Mouse (Mus musculus) cerebellum, adult 2 months (tissue): ENCODE measurements around the gene Dmkn.
"Not testable (repeated sequence)": the region's sequence is repeated elsewhere in the genome, so short reads cannot be mapped to it uniquely, and the experiment has no call there.

Experiments
- CTCF ChIP-seq: fragments of 200-500 bp; IDR thresholded peaks from 2 replicates; pipeline ENCODE4 v1.5.1; 2011; ENCODE audit warnings: low read depth, mild to moderate bottlenecking, control low read depth, low read length, moderate library complexity, borderline replicate concordance; ENCODE audit not compliant: insufficient read depth
- POLR2A ChIP-seq: fragments of 200-500 bp; IDR thresholded peaks from 2 replicates; pipeline ENCODE4 v1.6.1; 2011; ENCODE audit warnings: low read length, control low read depth, borderline replicate concordance; ENCODE audit not compliant: insufficient read depth

DNA sequence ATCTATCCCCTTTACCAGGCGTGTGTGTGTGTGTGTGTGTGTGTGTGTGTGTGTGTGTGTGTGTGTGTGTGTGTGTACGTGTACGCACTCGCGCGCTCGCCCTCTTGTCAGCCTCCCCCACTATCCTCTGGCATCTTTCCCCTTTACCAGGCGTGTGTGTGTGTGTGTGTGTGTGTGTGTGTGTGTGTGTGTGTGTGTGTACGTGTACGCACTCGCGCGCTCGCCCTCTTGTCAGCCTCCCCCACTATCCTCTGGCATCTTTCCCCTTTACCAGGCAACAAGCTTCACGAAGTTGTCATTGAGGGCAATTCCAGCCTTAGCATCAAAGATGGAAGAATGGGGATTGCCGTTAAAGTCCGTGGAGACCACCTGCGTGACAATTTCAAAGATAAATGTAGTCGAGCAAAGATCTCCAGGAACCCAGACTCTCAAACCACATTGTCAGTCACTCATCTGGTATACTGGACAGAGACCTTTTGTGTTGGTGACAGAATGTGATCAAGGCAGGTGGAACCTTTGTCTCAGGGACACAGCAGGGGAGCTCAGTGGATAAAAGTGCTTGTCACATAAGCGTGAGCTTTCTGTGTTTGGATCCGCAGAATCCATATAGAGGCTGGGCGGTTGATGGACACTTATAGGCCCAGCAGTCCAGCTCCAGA, 33.4 kb upstream of the Dmkn start:
- TF ChIP-seq POLR2A, CTCF: not testable (repeated sequence)
